Mouse (Mus musculus) thymus, adult 2 months (tissue): ENCODE measurements around the gene Irs2.

Experiments
- CTCF ChIP-seq: fragments of 200-500 bp; IDR thresholded peaks from 2 replicates; pipeline ENCODE4 v1.5.1; 2012; ENCODE audit warnings: mild to moderate bottlenecking, control low read depth, low read length, moderate library complexity, borderline replicate concordance; ENCODE audit not compliant: control insufficient read depth, poor library complexity, insufficient read depth; ENCODE audit errors: extremely low read depth
- POLR2A ChIP-seq: fragments of 200-500 bp; IDR thresholded peaks from 2 replicates; pipeline ENCODE4 v1.6.1; 2012; ENCODE audit warnings: mild to moderate bottlenecking, low read length, control low read depth, moderate library complexity; ENCODE audit not compliant: control insufficient read depth, poor library complexity, insufficient read depth; ENCODE audit errors: extremely low read depth

- TF ChIP-seq POLR2A (no peak), CTCF (no peak)
Observed at GRCm38 (mm10) chr8:10996247-10996646, 12.0 kb downstream of the Irs2 start.
